Mouse (Mus musculus): Measurements from ENCODE around the gene Erc2. TPM values are rescaled to one million over a fixed set of nuclear protein-coding genes. Genes with fewer than 3 reads are reported as not detected.

The Erc2 gene
- total and polyA plus RNA-seq, 3 experiments = not detected

DNA sequence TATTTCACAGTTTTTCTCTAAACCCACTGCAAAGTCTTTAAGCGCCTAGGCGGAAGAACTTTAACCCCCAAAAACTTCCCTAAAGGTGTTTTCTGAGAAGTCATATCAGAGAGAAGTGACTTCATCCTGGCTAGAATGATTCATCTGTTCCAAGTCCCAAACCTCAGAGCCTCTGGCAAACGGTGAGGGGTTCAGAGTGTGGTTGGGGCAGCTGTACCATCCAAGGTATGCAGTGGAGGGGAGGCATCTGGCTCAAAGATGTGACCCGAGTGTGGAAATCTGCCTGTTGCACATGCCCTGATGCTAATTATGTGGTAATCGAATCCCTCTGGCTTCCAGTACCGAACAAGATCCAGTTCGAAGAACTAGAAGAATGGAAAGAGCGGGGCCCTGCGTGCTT, 137.8 kb downstream of the Erc2 start:
- dilution Hi-C loops (cut with MboI; ENCODE audit: extremely low pct_ligation_motif_present, extremely low pct_unique_long_range_greater_than_20kb, low sequenced_read_pairs) = no loop called here
- DNase-seq (ENCODE audit: extremely low read depth) = peak; percentile 41
- H3K9ac ChIP-seq (ENCODE audit: insufficient read depth, low read depth) = no peak overlapping the region
- H3K36me3 ChIP-seq (replicated peaks in 1 of 2; ENCODE audit: control insufficient read depth in 1 of 2, insufficient read depth in 1 of 2, low read length in 1 of 2) = no peaks in the 10 kb centered on the region
- no peak overlapping the region; the same call in 1 of the 2 replicates for H3K4me2 ChIP-seq (ENCODE audit: insufficient read depth, low read depth, poor library complexity, severe bottlenecking)
- no peak overlapping the region for H3K4me3 ChIP-seq (replicated peaks in 1 of 3; ENCODE audit: low read depth in 2 of 3, low read length in 2 of 3, poor library complexity in 1 of 3)
- TF ChIP-seq JUND (conservative IDR thresholded peaks at IDR 0.05; ENCODE audit: low read depth, low read length) (peak; percentile 58), ETS1 (conservative IDR thresholded peaks at IDR 0.05; ENCODE audit: low read depth, low read length) (peak; percentile 81), EP300 (IDR thresholded peaks at IDR 0.05; ENCODE audit: low read length) (peak; percentile 78), IRF4 (IDR thresholded peaks at IDR 0.05; ENCODE audit: low read depth, low read length) (peak; percentile 22; the same call in 1 of the 2 replicates), BHLHE40 (IDR thresholded peaks at IDR 0.05; ENCODE audit: low read depth, low read length) (peak; percentile 68), ZMIZ1 (IDR thresholded peaks at IDR 0.05; ENCODE audit: low read depth, low read length) (no peak), MAZ (IDR thresholded peaks at IDR 0.05; ENCODE audit: low read depth, low read length) (no peak), JUN (IDR thresholded peaks at IDR 0.05; ENCODE audit: insufficient read depth, low read depth, low read length) (peak; percentile 64)
- no peaks in the 10 kb centered on the region for H3K27me3 ChIP-seq (replicated peaks)
- in situ Hi-C loops (cut with MboI; ENCODE audit: low pct_ligation_motif_present, low pct_unique_long_range_greater_than_20kb, low sequenced_read_pairs) = no loop called here
- no peak overlapping the region for H3K27ac ChIP-seq (ENCODE audit: insufficient read depth, low read depth)
- H3K4me1 ChIP-seq (ENCODE audit: control insufficient read depth in 1 of 2, insufficient read depth in 2 of 2) = peaks cover 8 to 25% of the 10 kb centered on the region in 2 experiments
- H3K9me3 ChIP-seq (replicated peaks; ENCODE audit: low read length) = no peaks in the 10 kb centered on the region
- H3K79me2 ChIP-seq (replicated peaks; ENCODE audit: control insufficient read depth, extremely low read depth, insufficient read depth, poor library complexity, severe bottlenecking) = no peaks in the 10 kb centered on the region

DNA sequence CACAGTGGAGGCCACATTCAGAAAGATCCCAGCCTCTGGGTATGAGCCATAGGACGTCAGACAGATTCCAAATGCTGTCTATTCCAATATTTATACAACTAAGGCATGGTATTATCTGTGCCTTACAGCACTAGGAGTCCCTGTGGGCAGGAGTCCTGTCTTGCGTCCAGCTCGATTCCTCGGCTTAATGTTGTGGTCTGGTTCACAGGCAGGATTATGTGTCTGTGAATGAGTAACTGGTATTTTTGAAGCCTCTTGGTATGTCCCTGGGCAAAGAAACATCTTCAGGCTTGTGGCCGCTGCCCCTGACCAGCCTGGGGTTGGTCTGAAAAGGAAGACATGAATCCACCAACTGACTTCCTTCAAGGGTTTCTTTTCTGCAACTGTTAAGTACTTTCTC, 153.1 kb downstream of the Erc2 start:
- no peak for DNase-seq (ENCODE audit: extremely low read depth)
- Histone ChIP-seq H3K27ac (ENCODE audit: insufficient read depth, low read depth) (no peak overlapping the region), H3K4me2 (ENCODE audit: insufficient read depth, low read depth, poor library complexity, severe bottlenecking) (no peak overlapping the region), H3K27me3 (replicated peaks) (no peaks in the 10 kb centered on the region), H3K36me3 (replicated peaks in 1 of 2; ENCODE audit: control insufficient read depth in 1 of 2, insufficient read depth in 1 of 2, low read length in 1 of 2) (no peaks in the 10 kb centered on the region), H3K4me1 (ENCODE audit: control insufficient read depth in 1 of 2, insufficient read depth in 2 of 2) (no peaks in the 10 kb centered on the region), H3K9me3 (replicated peaks; ENCODE audit: low read length) (no peaks in the 10 kb centered on the region), H3K79me2 (replicated peaks; ENCODE audit: control insufficient read depth, extremely low read depth, insufficient read depth, poor library complexity, severe bottlenecking) (no peaks in the 10 kb centered on the region), H3K9ac (ENCODE audit: insufficient read depth, low read depth) (no peak overlapping the region), H3K4me3 (replicated peaks in 1 of 3; ENCODE audit: low read depth in 2 of 3, low read length in 2 of 3, poor library complexity in 1 of 3) (no peak overlapping the region)
- dilution Hi-C loops (cut with MboI; ENCODE audit: extremely low pct_ligation_motif_present, extremely low pct_unique_long_range_greater_than_20kb, low sequenced_read_pairs) = no loop called here
- in situ Hi-C loops (cut with MboI; ENCODE audit: low pct_ligation_motif_present, low pct_unique_long_range_greater_than_20kb, low sequenced_read_pairs) = no loop called here
- TF ChIP-seq CHD1 (IDR thresholded peaks at IDR 0.05; ENCODE audit: low read depth, low read length) = no peak
- TF ChIP-seq NRF1 (IDR thresholded peaks at IDR 0.05; ENCODE audit: low read depth, low read length) = no peak
- TF ChIP-seq SMC3 (IDR thresholded peaks at IDR 0.05; ENCODE audit: low read depth, low read length) = no peak
- no peak for TF ChIP-seq ZMIZ1 (IDR thresholded peaks at IDR 0.05; ENCODE audit: low read depth, low read length)
- TF ChIP-seq EP300 (IDR thresholded peaks at IDR 0.05; ENCODE audit: low read length) = no peak
- TF ChIP-seq IRF4 (IDR thresholded peaks at IDR 0.05; ENCODE audit: low read depth, low read length) = no peak
- no peak for TF ChIP-seq USF2 (conservative IDR thresholded peaks at IDR 0.05; ENCODE audit: low read depth, low read length)
- no peak for TF ChIP-seq RCOR1 (conservative IDR thresholded peaks at IDR 0.05; ENCODE audit: low read depth, low read length)
- no peak for TF ChIP-seq BHLHE40 (IDR thresholded peaks at IDR 0.05; ENCODE audit: low read depth, low read length)
- TF ChIP-seq POLR2A (IDR thresholded peaks at IDR 0.05; ENCODE audit: low read depth, low read length) = no peak
- TF ChIP-seq TCF12 (IDR thresholded peaks at IDR 0.05; ENCODE audit: low read depth, low read length) = no peak
- TF ChIP-seq SIN3A (IDR thresholded peaks at IDR 0.05; ENCODE audit: low read length) = no peak
- TF ChIP-seq KAT2A (IDR thresholded peaks at IDR 0.05; ENCODE audit: insufficient replicate concordance, low read length) = no peak
- no peak for TF ChIP-seq POLR2AphosphoS2 (IDR thresholded peaks at IDR 0.05; ENCODE audit: low read depth, low read length)
- TF ChIP-seq CTCF (conservative IDR thresholded peaks at IDR 0.05 in 1 of 2, IDR thresholded peaks at IDR 0.05 in 1 of 2; ENCODE audit: low read depth in 2 of 2, low read length in 2 of 2) = no peak
- no peak for TF ChIP-seq ETS1 (conservative IDR thresholded peaks at IDR 0.05; ENCODE audit: low read depth, low read length)
- TF ChIP-seq E2F4 (IDR thresholded peaks at IDR 0.05; ENCODE audit: insufficient replicate concordance, low read depth, low read length) = no peak

Data from CH12.LX (cell line).